Mouse (Mus musculus) cerebellum, adult (tissue): ENCODE data around the gene Ypel1.

Experiments used
- ATAC-seq: cut with Nextera tagmentation; 2 replicates; pipeline ENCODE4 v1.9.2; 2017; ENCODE audit warnings: mild to moderate bottlenecking, moderate library complexity, mixed read lengths; ENCODE audit not compliant: insufficient number of reproducible peaks, low FRiP score, low TSS enrichment

Gene Ypel1

GRCm38 (mm10) chr16:17069511-17070443 is at the start of gene Ypel1:
TSS of gene Ypel1 (plus strand) at chr16:17069696.
- ATAC-seq = peak; percentile 92

- ATAC-seq = peak; percentile 31; the same call in 1 of the 2 replicates
These were observed 44.9 kb upstream of the Ypel1 start for GRCm38 (mm10) chr16:17024469-17025148.

GRCm38 (mm10) chr16:17029971-17030695 is 39.4 kb upstream of the Ypel1 start:
- no peak for ATAC-seq

GRCm38 (mm10) chr16:17033754-17034153 is 35.7 kb upstream of the Ypel1 start:
- no peak for ATAC-seq

- ATAC-seq = no peak
These were observed 28.8 kb upstream of the Ypel1 start for GRCm38 (mm10) chr16:17040716-17041115.

- ATAC-seq = no peak
These were observed 28.1 kb upstream of the Ypel1 start for GRCm38 (mm10) chr16:17041417-17041816.

GRCm38 (mm10) chr16:17044320-17044719 is 25.2 kb upstream of the Ypel1 start:
- peak; percentile 40 for ATAC-seq

- no peak for ATAC-seq
These were observed 24.2 kb upstream of the Ypel1 start for GRCm38 (mm10) chr16:17045287-17045686.

- ATAC-seq = no peak
These were observed 19.6 kb upstream of the Ypel1 start for GRCm38 (mm10) chr16:17049886-17050285.

- ATAC-seq = no peak
These were observed 17.4 kb upstream of the Ypel1 start for GRCm38 (mm10) chr16:17052087-17052486.

GRCm38 (mm10) chr16:17053903-17054302 is 15.6 kb upstream of the Ypel1 start:
- ATAC-seq = no peak

GRCm38 (mm10) chr16:17055584-17055983 is 13.9 kb upstream of the Ypel1 start:
- ATAC-seq = no peak

GRCm38 (mm10) chr16:17062338-17062737 is 7.2 kb upstream of the Ypel1 start:
- ATAC-seq = no peak

- ATAC-seq = no peak
These were observed 1.9 kb upstream of the Ypel1 start for GRCm38 (mm10) chr16:17067552-17067951.

- ATAC-seq = no peak
These were observed 1.2 kb downstream of the Ypel1 start for GRCm38 (mm10) chr16:17070716-17071115.

- ATAC-seq = no peak
These were observed 3.5 kb downstream of the Ypel1 start for GRCm38 (mm10) chr16:17073000-17073399.

- ATAC-seq = no peak
These were observed 6.8 kb downstream of the Ypel1 start for GRCm38 (mm10) chr16:17076301-17076700.

GRCm38 (mm10) chr16:17076869-17077268 is 7.4 kb downstream of the Ypel1 start:
- no peak for ATAC-seq

GRCm38 (mm10) chr16:17078101-17078500 is 8.6 kb downstream of the Ypel1 start:
- ATAC-seq = no peak

- no peak for ATAC-seq
These were observed 12.8 kb downstream of the Ypel1 start for GRCm38 (mm10) chr16:17082121-17082792.
